Comparison of ENCODE assay signal across 11 mouse cellular contexts in the genomic region with DNA sequence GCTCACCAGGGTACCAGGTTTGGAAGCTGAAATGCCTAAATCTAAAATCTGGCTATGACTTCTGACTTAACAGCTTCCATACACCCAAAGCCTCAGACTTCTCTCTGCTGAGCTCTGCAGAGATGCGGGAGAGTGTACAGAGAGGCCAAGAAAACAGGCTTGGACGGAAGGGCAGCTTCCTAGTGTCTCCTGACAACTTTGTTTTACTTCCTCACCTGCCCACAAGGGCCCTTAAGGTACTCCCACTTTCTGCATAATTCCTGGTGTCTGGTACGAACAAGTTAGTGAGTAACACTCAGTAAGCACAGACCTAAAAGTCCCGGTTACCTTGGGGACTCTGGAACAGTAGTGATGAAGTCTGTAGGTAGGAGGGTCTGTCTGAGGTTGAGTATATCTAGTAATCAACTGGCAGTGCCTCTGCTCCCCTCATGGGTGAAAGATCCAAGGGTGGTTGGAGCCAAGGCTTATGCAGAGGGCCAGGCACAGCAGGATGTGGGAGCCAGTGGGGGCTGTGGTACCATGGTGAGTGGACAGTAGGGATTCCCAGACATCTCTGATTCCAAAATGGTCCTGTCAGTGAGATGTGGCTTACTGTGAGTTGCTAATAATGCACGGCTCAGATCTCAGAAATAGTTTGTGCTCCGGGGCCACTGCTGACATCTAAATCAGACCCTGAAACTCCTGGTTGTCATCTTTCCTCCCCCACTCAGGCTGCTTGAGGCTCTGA. TPM values are rescaled to one million over a fixed set of nuclear protein-coding genes. Genes with fewer than 3 reads are reported as not detected.
DNase-seq lines count a peak whose midpoint lies in the region; ATAC-seq and TF ChIP-seq lines count a peak whose summit lies in the region.
"Had no signal": no experiment of that assay in that cellular context is flagged by ENCODE, and none has a peak within 500 bp of the region (broad histone marks: within the 10 kb centered on the region; RNA-seq: fewer than 3 reads in every experiment).

No protein-coding gene starts in this region.

- H3K27ac ChIP-seq in kidney, embryonic 16.5 days (ENCODE audit: low read length) = peak overlapping the region; percentile 97
- H3K27ac ChIP-seq in bone marrow macrophage, adult 2 months (ENCODE audit: insufficient read depth, low read depth, low read length) = peak overlapping the region; percentile 97
- no peak overlapping the region for H3K27ac ChIP-seq in embryonic facial prominence, embryonic 12.5 days
- peak overlapping the region; percentile 92 for H3K27ac ChIP-seq in liver, embryonic 13.5 days

- H3K27me3 ChIP-seq in kidney, embryonic 16.5 days (ENCODE audit: insufficient read depth, low read length) = no peaks in the 10 kb centered on the region
- H3K27me3 ChIP-seq in embryonic facial prominence, embryonic 12.5 days = no peaks in the 10 kb centered on the region
- H3K27me3 ChIP-seq in liver, embryonic 13.5 days = no peaks in the 10 kb centered on the region

- no peak for ATAC-seq in kidney, embryonic 16.5 days (ENCODE audit: low FRiP score, low TSS enrichment)
- ATAC-seq in embryonic facial prominence, embryonic 12.5 days (ENCODE audit: insufficient number of reproducible peaks, insufficient read depth, low FRiP score, low TSS enrichment) = no peak
- ATAC-seq in liver, embryonic 13.5 days (ENCODE audit: low read depth) = no peak

- peak overlapping the region; percentile 31; the same call in 1 of the 2 replicates for H3K9ac ChIP-seq in kidney, embryonic 16.5 days (replicated peaks; ENCODE audit: low read length)
- H3K9ac ChIP-seq in embryonic facial prominence, embryonic 12.5 days = no peak overlapping the region
- peak overlapping the region; percentile 93 for H3K9ac ChIP-seq in liver, embryonic 13.5 days

- peak overlapping the region; percentile 80 for H3K4me2 ChIP-seq in kidney, embryonic 16.5 days (replicated peaks; ENCODE audit: low read depth, low read length)
- peak overlapping the region; percentile 79; the same call in 1 of the 2 replicates for H3K4me2 ChIP-seq in embryonic facial prominence, embryonic 12.5 days (replicated peaks)
- peak overlapping the region; percentile 91 for H3K4me2 ChIP-seq in liver, embryonic 13.5 days

- no peak for TF ChIP-seq POLR2A in bone marrow macrophage, adult 2 months (IDR thresholded peaks at IDR 0.05; ENCODE audit: borderline replicate concordance, low read depth, low read length)

- H3K36me3 ChIP-seq in kidney, embryonic 16.5 days (ENCODE audit: insufficient read depth, low read length) = peaks cover 12% of the 10 kb centered on the region; the same call in 1 of the 2 replicates
- peaks cover 14% of the 10 kb centered on the region; the same call in 1 of the 2 replicates for H3K36me3 ChIP-seq in embryonic facial prominence, embryonic 12.5 days
- H3K36me3 ChIP-seq in liver, embryonic 13.5 days = peaks cover 21% of the 10 kb centered on the region

- DNase-seq in kidney, adult 8-10 months = no peak
- DNase-seq in liver, embryonic 13.5 days = no peak
- no peak for DNase-seq in cerebellum, adult 18-20 months
- DNase-seq in layer of hippocampus, postnatal 25 days (ENCODE audit: extremely low spot score in 1 of 2, low spot score in 1 of 2) = no peak
- no peak for DNase-seq in natural killer cell, adult 2 months (ENCODE audit: low spot score in 2 of 2)

- TF ChIP-seq CTCF in bone marrow macrophage, adult 2 months (IDR thresholded peaks at IDR 0.05; ENCODE audit: low read depth, low read length) = no peak

- 75% methylated on average over 6 of the region's 6 CpGs for WGBS in kidney, embryonic 16.5 days
- 70% methylated on average over 6 of the region's 6 CpGs for WGBS in embryonic facial prominence, embryonic 12.5 days
- 50% methylated on average over 6 of the region's 6 CpGs for WGBS in liver, embryonic 13.5 days (ENCODE audit: insufficient replicate concordance)

- H3K9me3 ChIP-seq in kidney, embryonic 16.5 days (ENCODE audit: low read length) = no peaks in the 10 kb centered on the region
- no peaks in the 10 kb centered on the region for H3K9me3 ChIP-seq in embryonic facial prominence, embryonic 12.5 days
- H3K9me3 ChIP-seq in liver, embryonic 13.5 days (replicated peaks) = no peaks in the 10 kb centered on the region

- peaks cover 59% of the 10 kb centered on the region for H3K4me1 ChIP-seq in kidney, embryonic 16.5 days (ENCODE audit: insufficient read depth, low read length)
- peaks cover 61% of the 10 kb centered on the region for H3K4me1 ChIP-seq in bone marrow macrophage, adult 2 months (ENCODE audit: control insufficient read depth, insufficient read depth, low read length)
- peaks cover 39% of the 10 kb centered on the region for H3K4me1 ChIP-seq in embryonic facial prominence, embryonic 12.5 days
- H3K4me1 ChIP-seq in liver, embryonic 13.5 days (replicated peaks) = peaks cover 94% of the 10 kb centered on the region

- no peak overlapping the region for H3K4me3 ChIP-seq in kidney, embryonic 16.5 days (ENCODE audit: low read length)
- peak overlapping the region; percentile 71 for H3K4me3 ChIP-seq in bone marrow macrophage, adult 2 months (ENCODE audit: insufficient read depth, low read length)
- no peak overlapping the region for H3K4me3 ChIP-seq in embryonic facial prominence, embryonic 12.5 days
- H3K4me3 ChIP-seq in liver, embryonic 13.5 days (replicated peaks) = peak overlapping the region; percentile 84; the same call in 1 of the 2 replicates

RNA-seq across cellular contexts. Expression of a gene that starts 5.1 kb away (rescaled TPM):
- polyA plus RNA-seq in kidney, embryonic 16.5 days (2015; fragmentation: Nextera tagmentation; extraction: Ambion mirVana) = 88.9 and 91.9 TPM in 2 replicates
- 76.3 and 89.8 TPM in 2 replicates for polyA plus RNA-seq in bone marrow macrophage, adult 2 months (2012; ENCODE audit: insufficient read depth, insufficient read length, missing spikeins)
- 46.6 and 49.9 TPM in 2 replicates for polyA plus RNA-seq in embryonic facial prominence, embryonic 12.5 days (2016; fragmentation: Nextera tagmentation; extraction: Ambion mirVana)
- 32.0 and 32.6 TPM in 2 replicates for polyA plus RNA-seq in liver, embryonic 13.5 days (2015; fragmentation: Nextera tagmentation; extraction: Ambion mirVana)
- 10 to 100 TPM; 54.4 to 57.0 TPM for total RNA-seq in layer of hippocampus, postnatal 25 days (2021)

RNA-seq across cellular contexts. Expression of a gene that starts 29.0 kb away (rescaled TPM):
- not detected in 2 replicates for polyA plus RNA-seq in kidney, embryonic 16.5 days (2015; fragmentation: Nextera tagmentation; extraction: Ambion mirVana)
- not detected in 2 replicates for polyA plus RNA-seq in bone marrow macrophage, adult 2 months (2012; ENCODE audit: insufficient read depth, insufficient read length, missing spikeins)
- polyA plus RNA-seq in embryonic facial prominence, embryonic 12.5 days (2016; fragmentation: Nextera tagmentation; extraction: Ambion mirVana) = 0.08 TPM in 1 of 2 replicates, not detected in the other
- not detected in 2 replicates for polyA plus RNA-seq in liver, embryonic 13.5 days (2015; fragmentation: Nextera tagmentation; extraction: Ambion mirVana)
- not detected for total RNA-seq in layer of hippocampus, postnatal 25 days (2021)
- total RNA-seq: layer of hippocampus, adult 8-10 months; monocyte, adult 5-6 weeks had no signal
- polyA plus RNA-seq: forebrain, embryonic 16.5 days had no signal

RNA-seq across cellular contexts. Expression of a gene that starts 35.9 kb away (rescaled TPM):
- not detected in 2 replicates for polyA plus RNA-seq in kidney, embryonic 16.5 days (2015; fragmentation: Nextera tagmentation; extraction: Ambion mirVana)
- not detected in 2 replicates for polyA plus RNA-seq in bone marrow macrophage, adult 2 months (2012; ENCODE audit: insufficient read depth, insufficient read length, missing spikeins)
- polyA plus RNA-seq in embryonic facial prominence, embryonic 12.5 days (2016; fragmentation: Nextera tagmentation; extraction: Ambion mirVana) = not detected in 2 replicates
- polyA plus RNA-seq in liver, embryonic 13.5 days (2015; fragmentation: Nextera tagmentation; extraction: Ambion mirVana) = not detected in 2 replicates
- total RNA-seq in layer of hippocampus, postnatal 25 days (2021) = not detected
- total RNA-seq: layer of hippocampus, adult 8-10 months; monocyte, adult 5-6 weeks had no signal
- polyA plus RNA-seq: forebrain, embryonic 16.5 days had no signal

RNA-seq across cellular contexts. Expression of a gene that starts 46.0 kb away (rescaled TPM):
- polyA plus RNA-seq in kidney, embryonic 16.5 days (2015; fragmentation: Nextera tagmentation; extraction: Ambion mirVana) = 45.6 and 46.3 TPM in 2 replicates
- polyA plus RNA-seq in bone marrow macrophage, adult 2 months (2012; ENCODE audit: insufficient read depth, insufficient read length, missing spikeins) = 28.4 and 30.8 TPM in 2 replicates
- 49.4 and 53.9 TPM in 2 replicates for polyA plus RNA-seq in embryonic facial prominence, embryonic 12.5 days (2016; fragmentation: Nextera tagmentation; extraction: Ambion mirVana)
- 10.7 and 14.2 TPM in 2 replicates for polyA plus RNA-seq in liver, embryonic 13.5 days (2015; fragmentation: Nextera tagmentation; extraction: Ambion mirVana)
- total RNA-seq in layer of hippocampus, postnatal 25 days (2021) = 10 to 100 TPM; 37.9 to 39.3 TPM

RNA-seq across cellular contexts. Expression of a gene that starts 55.4 kb away (rescaled TPM):
- not detected in 2 replicates for polyA plus RNA-seq in kidney, embryonic 16.5 days (2015; fragmentation: Nextera tagmentation; extraction: Ambion mirVana)
- polyA plus RNA-seq in bone marrow macrophage, adult 2 months (2012; ENCODE audit: insufficient read depth, insufficient read length, missing spikeins) = not detected in 2 replicates
- polyA plus RNA-seq in embryonic facial prominence, embryonic 12.5 days (2016; fragmentation: Nextera tagmentation; extraction: Ambion mirVana) = not detected in 2 replicates
- not detected in 2 replicates for polyA plus RNA-seq in liver, embryonic 13.5 days (2015; fragmentation: Nextera tagmentation; extraction: Ambion mirVana)
- not detected for total RNA-seq in layer of hippocampus, postnatal 25 days (2021)
- total RNA-seq: layer of hippocampus, adult 8-10 months; monocyte, adult 5-6 weeks had no signal
- polyA plus RNA-seq: forebrain, embryonic 16.5 days had no signal

Comparison
In these comparisons a context has a peak if more than half of its experiments do, and no peak if none do; other contexts are left out.
1. H3K4me3 ChIP-seq: peak in bone marrow macrophage, adult 2 months (single experiment) and liver, embryonic 13.5 days (single experiment); none in kidney, embryonic 16.5 days (single experiment) and embryonic facial prominence, embryonic 12.5 days (single experiment).
2. Peak in every context shown above with its lines, with median percentiles within 50 percentile points of each other: H3K4me2 ChIP-seq.